Mouse (Mus musculus) embryonic facial prominence, embryonic 15.5 days (tissue): ENCODE results near the gene Kif3a. TPM values are rescaled to one million over a fixed set of nuclear protein-coding genes. Genes with fewer than 3 reads are reported as not detected.

Experiments
- ATAC-seq: fragments of 200-750 bp; cut with Nextera tagmentation; 2 replicates; pipeline ENCODE4 v1.8.0; 2017; ENCODE audit warnings: low read depth, moderate TSS enrichment; ENCODE audit not compliant: insufficient number of reproducible peaks, low FRiP score, low TSS enrichment
- H3K27ac ChIP-seq: fragments of 300-500 bp; sonication (generic); replicated peaks from 2 replicates; pipeline ENCODE4 v1.5.1; 2015; ENCODE audit warnings: mild to moderate bottlenecking, inconsistent platforms
- H3K27me3 ChIP-seq: fragments of 300-500 bp; sonication (generic); 2 replicates; pipeline ENCODE4 v1.6.1; 2015; ENCODE audit warnings: inconsistent platforms
- H3K36me3 ChIP-seq: fragments of 300-500 bp; sonication (generic); 2 replicates; pipeline ENCODE4 v1.6.1; 2015; ENCODE audit warnings: mild to moderate bottlenecking, inconsistent platforms
- H3K4me1 ChIP-seq: fragments of 300-500 bp; sonication (generic); 2 replicates; pipeline ENCODE4 v1.6.1; 2015; ENCODE audit warnings: inconsistent platforms
- H3K4me2 ChIP-seq: fragments of 300-500 bp; sonication (generic); replicated peaks from 2 replicates; pipeline ENCODE4 v1.6.1; 2015; ENCODE audit warnings: mild to moderate bottlenecking, inconsistent platforms
- H3K4me3 ChIP-seq: fragments of 300-500 bp; sonication (generic); replicated peaks from 2 replicates; pipeline ENCODE4 v1.5.1; 2015; ENCODE audit warnings: mild to moderate bottlenecking, inconsistent platforms
- H3K9ac ChIP-seq: fragments of 300-500 bp; sonication (generic); 2 replicates; pipeline ENCODE4 v1.6.1; 2015; ENCODE audit warnings: inconsistent platforms
- H3K9me3 ChIP-seq: fragments of 300-500 bp; sonication (generic); replicated peaks from 2 replicates; pipeline ENCODE4 v1.6.1; 2016; ENCODE audit warnings: inconsistent platforms
- WGBS: fragments of 180-500 bp; shearing (Covaris S2); methylation state at CpG from one replicate; pipeline ENCODE4 v1.1.7; 2015; 5-methylcytosine and 5-hydroxymethylcytosine counted together
- polyA plus RNA-seq: library from polyadenylated mRNA; unstranded; fragments of >200 nt; fragmentation: Nextera tagmentation; extraction: Ambion mirVana; gene quantifications from 2 replicates; pipeline ENCODE4 v1.2.1, GENCODE M21; 2015

Gene Kif3a
- polyA plus RNA-seq, 1 experiment from 2014 or later, result 92.0 TPM

GRCm38 (mm10) chr11:53584849-53585248 lies 17.7 kb downstream of the Kif3a start:
- ATAC-seq, result no peak
- Histone ChIP-seq H3K4me3 (no peak overlapping the region), H3K4me2 (no peak overlapping the region), H3K27me3 (no peaks in the 10 kb centered on the region), H3K9me3 (no peaks in the 10 kb centered on the region), H3K36me3 (peaks cover 66% of the 10 kb centered on the region), H3K9ac (no peak overlapping the region), H3K4me1 (no peaks in the 10 kb centered on the region), H3K27ac (no peak overlapping the region)
- WGBS, result 68% methylated on average over 3 of the region's 3 CpGs

GRCm38 (mm10) chr11:53585510-53585909 lies 18.3 kb downstream of the Kif3a start:
- Histone ChIP-seq H3K36me3 (peaks cover 61% of the 10 kb centered on the region), H3K4me3 (no peak overlapping the region), H3K9ac (no peak overlapping the region), H3K4me2 (no peak overlapping the region), H3K9me3 (no peaks in the 10 kb centered on the region), H3K27me3 (no peaks in the 10 kb centered on the region), H3K27ac (no peak overlapping the region), H3K4me1 (no peaks in the 10 kb centered on the region)
- WGBS, result 92% methylated on average over 6 of the region's 6 CpGs
- no peak for ATAC-seq

GRCm38 (mm10) chr11:53588279-53588678 lies 21.1 kb downstream of the Kif3a start:
- no peaks in the 10 kb centered on the region for H3K4me1 ChIP-seq
- H3K27me3 ChIP-seq, result no peaks in the 10 kb centered on the region
- 69% methylated on average over 8 of the region's 8 CpGs for WGBS
- H3K36me3 ChIP-seq, result peaks cover 60% of the 10 kb centered on the region
- H3K9me3 ChIP-seq, result no peaks in the 10 kb centered on the region
- no peak overlapping the region for H3K4me3 ChIP-seq
- ATAC-seq, result no peak
- no peak overlapping the region for H3K27ac ChIP-seq
- no peak overlapping the region for H3K9ac ChIP-seq
- no peak overlapping the region for H3K4me2 ChIP-seq

GRCm38 (mm10) chr11:53590368-53590768 lies 23.2 kb downstream of the Kif3a start:
- H3K9ac ChIP-seq, result no peak overlapping the region
- WGBS, result 36% methylated on average over 15 of the region's 15 CpGs
- H3K4me3 ChIP-seq, result no peak overlapping the region
- H3K4me1 ChIP-seq, result no peaks in the 10 kb centered on the region
- H3K4me2 ChIP-seq, result no peak overlapping the region
- H3K27ac ChIP-seq, result no peak overlapping the region
- H3K36me3 ChIP-seq, result peaks cover 62% of the 10 kb centered on the region
- H3K9me3 ChIP-seq, result no peaks in the 10 kb centered on the region
- no peaks in the 10 kb centered on the region for H3K27me3 ChIP-seq
- no peak for ATAC-seq

- Histone ChIP-seq H3K27ac (no peak overlapping the region), H3K9me3 (no peaks in the 10 kb centered on the region), H3K4me3 (no peak overlapping the region), H3K27me3 (no peaks in the 10 kb centered on the region), H3K4me1 (no peaks in the 10 kb centered on the region), H3K9ac (no peak overlapping the region), H3K36me3 (peaks cover 60% of the 10 kb centered on the region), H3K4me2 (no peak overlapping the region)
- ATAC-seq, result no peak
- 82% methylated on average over 5 of the region's 5 CpGs for WGBS
Measured at GRCm38 (mm10) chr11:53591116-53591515, 23.9 kb downstream of the Kif3a start.

GRCm38 (mm10) chr11:53604983-53605382 lies 37.8 kb downstream of the Kif3a start:
- 96% methylated on average over 3 of the region's 3 CpGs for WGBS
- Histone ChIP-seq H3K4me3 (no peak overlapping the region), H3K27ac (no peak overlapping the region)

GRCm38 (mm10) chr11:53605609-53606008 lies 38.4 kb downstream of the Kif3a start:
- no peak overlapping the region for H3K27ac ChIP-seq
- no peaks in the 10 kb centered on the region for H3K4me1 ChIP-seq
- WGBS, result 9% methylated on average over 12 of the region's 12 CpGs
- ATAC-seq, result no peak
- peaks cover 12% of the 10 kb centered on the region for H3K36me3 ChIP-seq
- H3K9ac ChIP-seq, result no peak overlapping the region
- H3K4me3 ChIP-seq, result no peak overlapping the region
- no peak overlapping the region for H3K4me2 ChIP-seq
- no peaks in the 10 kb centered on the region for H3K27me3 ChIP-seq
- H3K9me3 ChIP-seq, result no peaks in the 10 kb centered on the region

More at GRCm38 (mm10) chr11:53604983-53605382, 37.8 kb downstream of the Kif3a start:
- H3K27me3 ChIP-seq, result no peaks in the 10 kb centered on the region
- no peaks in the 10 kb centered on the region for H3K4me1 ChIP-seq
- H3K9ac ChIP-seq, result no peak overlapping the region
- no peak for ATAC-seq
- H3K9me3 ChIP-seq, result no peaks in the 10 kb centered on the region
- no peak overlapping the region for H3K4me2 ChIP-seq
- peaks cover 19% of the 10 kb centered on the region for H3K36me3 ChIP-seq

- ATAC-seq, result no peak
- no peaks in the 10 kb centered on the region for H3K9me3 ChIP-seq
- no peaks in the 10 kb centered on the region for H3K4me1 ChIP-seq
- 81% methylated on average over 6 of the region's 6 CpGs for WGBS
- H3K4me3 ChIP-seq, result no peak overlapping the region
- H3K4me2 ChIP-seq, result no peak overlapping the region
- no peaks in the 10 kb centered on the region for H3K36me3 ChIP-seq
- no peak overlapping the region for H3K27ac ChIP-seq
- H3K9ac ChIP-seq, result no peak overlapping the region
- H3K27me3 ChIP-seq, result no peaks in the 10 kb centered on the region
Measured at GRCm38 (mm10) chr11:53609231-53609630, 42.1 kb downstream of the Kif3a start.

GRCm38 (mm10) chr11:53609672-53610071 lies 42.5 kb downstream of the Kif3a start:
- Histone ChIP-seq H3K4me3 (no peak overlapping the region), H3K27ac (no peak overlapping the region), H3K9me3 (no peaks in the 10 kb centered on the region), H3K9ac (no peak overlapping the region), H3K36me3 (no peaks in the 10 kb centered on the region), H3K27me3 (no peaks in the 10 kb centered on the region), H3K4me1 (no peaks in the 10 kb centered on the region), H3K4me2 (no peak overlapping the region)
- 67% methylated on average over 3 of the region's 3 CpGs for WGBS
- ATAC-seq, result no peak

- 73% methylated on average over 6 of the region's 6 CpGs for WGBS
- Histone ChIP-seq H3K4me3 (no peak overlapping the region), H3K4me1 (no peaks in the 10 kb centered on the region), H3K9me3 (no peaks in the 10 kb centered on the region), H3K4me2 (no peak overlapping the region), H3K36me3 (no peaks in the 10 kb centered on the region), H3K9ac (no peak overlapping the region), H3K27me3 (no peaks in the 10 kb centered on the region), H3K27ac (no peak overlapping the region)
- no peak for ATAC-seq
Measured at GRCm38 (mm10) chr11:53615172-53615571, 48.0 kb downstream of the Kif3a start.

GRCm38 (mm10) chr11:53615575-53615974 lies 48.4 kb downstream of the Kif3a start:
- no peaks in the 10 kb centered on the region for H3K4me1 ChIP-seq
- no peak overlapping the region for H3K4me3 ChIP-seq
- no peak overlapping the region for H3K27ac ChIP-seq
- ATAC-seq, result no peak
- H3K9me3 ChIP-seq, result no peaks in the 10 kb centered on the region
- 87% methylated on average over 8 of the region's 8 CpGs for WGBS
- no peak overlapping the region for H3K9ac ChIP-seq
- no peak overlapping the region for H3K4me2 ChIP-seq
- no peaks in the 10 kb centered on the region for H3K36me3 ChIP-seq
- H3K27me3 ChIP-seq, result no peaks in the 10 kb centered on the region

- H3K4me2 ChIP-seq, result no peak overlapping the region
- H3K36me3 ChIP-seq, result no peaks in the 10 kb centered on the region
- H3K9me3 ChIP-seq, result no peaks in the 10 kb centered on the region
- H3K27ac ChIP-seq, result no peak overlapping the region
- H3K27me3 ChIP-seq, result no peaks in the 10 kb centered on the region
- H3K9ac ChIP-seq, result no peak overlapping the region
- ATAC-seq, result no peak
- H3K4me3 ChIP-seq, result no peak overlapping the region
- no peaks in the 10 kb centered on the region for H3K4me1 ChIP-seq
- 79% methylated on average over 8 of the region's 8 CpGs for WGBS
Measured at GRCm38 (mm10) chr11:53616748-53617558, 49.8 kb downstream of the Kif3a start.
